Mouse (Mus musculus): ENCODE measurements around the gene Dgat2l6.
A peak's percentile ranks its signal among the peaks of the same experiment; 100 is the strongest.

The Dgat2l6 gene

DNA sequence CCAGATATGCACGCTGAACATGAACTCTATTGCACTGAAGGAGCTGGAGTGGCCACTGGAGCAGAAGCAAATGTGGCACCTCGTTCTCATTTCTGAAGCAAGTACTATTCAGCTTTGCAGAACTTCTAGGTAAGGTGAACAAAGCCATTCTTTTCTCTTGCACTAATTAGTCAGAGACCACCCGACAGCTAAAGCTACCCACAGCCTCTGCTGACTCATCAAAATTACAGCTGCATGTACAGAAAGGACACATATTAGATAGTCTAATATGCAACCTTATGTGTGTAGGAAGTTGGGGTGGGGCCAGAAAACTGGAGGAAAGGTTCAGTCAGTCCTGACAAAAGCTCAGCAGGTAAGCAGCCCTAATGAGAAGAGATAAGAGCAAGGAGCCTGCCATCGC is at the start of gene Dgat2l6:
Gene Dgat2l6 (plus strand): TSS at position 368 of the 400 bp plus-strand sequence.
- no peak for DNase-seq (ENCODE audit: inconsistent age in 2 of 2, low spot score in 1 of 2)

GRCm38 (mm10) chrX:100475569-100476223 is 48.9 kb upstream of the Dgat2l6 start:
- DNase-seq (ENCODE audit: inconsistent age in 2 of 2, low spot score in 1 of 2), result no peak

- peak; percentile 71 to 82 for DNase-seq (ENCODE audit: inconsistent age in 2 of 2, low spot score in 1 of 2)
Measured at GRCm38 (mm10) chrX:100480317-100480716, 44.3 kb upstream of the Dgat2l6 start.

- DNase-seq (ENCODE audit: inconsistent age in 2 of 2, low spot score in 1 of 2), result no peak
Measured at GRCm38 (mm10) chrX:100493500-100494067, 31.1 kb upstream of the Dgat2l6 start.

GRCm38 (mm10) chrX:100494068-100494978 is 30.3 kb upstream of the Dgat2l6 start, which contains the start of gene Igbp1:
Gene Igbp1, plus strand, starts transcription at chrX:100494291.
- DNase-seq (ENCODE audit: inconsistent age in 2 of 2, low spot score in 1 of 2), result peak; percentile 86 to 92

- no peak for DNase-seq (ENCODE audit: inconsistent age in 2 of 2, low spot score in 1 of 2)
Measured at GRCm38 (mm10) chrX:100504175-100504851, 20.3 kb upstream of the Dgat2l6 start.

- DNase-seq (ENCODE audit: inconsistent age in 2 of 2, low spot score in 1 of 2), result no peak
Measured at GRCm38 (mm10) chrX:100508164-100508563, 16.5 kb upstream of the Dgat2l6 start.

DNA sequence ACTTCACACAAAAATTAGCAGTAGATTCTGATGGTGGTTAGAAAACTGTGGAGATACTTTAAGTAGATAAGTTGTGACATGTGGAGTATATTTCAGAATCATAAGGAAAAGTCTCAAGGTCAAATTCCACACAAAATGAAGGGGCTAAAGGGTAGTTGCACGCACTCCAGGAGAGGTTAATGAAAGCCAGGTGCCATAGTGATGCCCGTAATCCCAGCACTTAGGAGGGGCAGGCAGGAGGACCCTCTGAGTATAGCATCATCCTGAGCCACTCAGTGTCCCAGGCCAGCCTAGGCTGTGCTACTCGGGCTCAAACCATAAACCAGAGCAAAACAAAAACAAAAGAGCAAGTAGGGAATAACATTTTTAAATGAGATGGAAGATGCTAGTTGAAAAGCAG is 14.7 kb upstream of the Dgat2l6 start:
- DNase-seq (ENCODE audit: inconsistent age in 2 of 2, low spot score in 1 of 2), result no peak

GRCm38 (mm10) chrX:100516683-100517082 is 8.0 kb upstream of the Dgat2l6 start:
- no peak for DNase-seq (ENCODE audit: inconsistent age in 2 of 2, low spot score in 1 of 2)

DNA sequence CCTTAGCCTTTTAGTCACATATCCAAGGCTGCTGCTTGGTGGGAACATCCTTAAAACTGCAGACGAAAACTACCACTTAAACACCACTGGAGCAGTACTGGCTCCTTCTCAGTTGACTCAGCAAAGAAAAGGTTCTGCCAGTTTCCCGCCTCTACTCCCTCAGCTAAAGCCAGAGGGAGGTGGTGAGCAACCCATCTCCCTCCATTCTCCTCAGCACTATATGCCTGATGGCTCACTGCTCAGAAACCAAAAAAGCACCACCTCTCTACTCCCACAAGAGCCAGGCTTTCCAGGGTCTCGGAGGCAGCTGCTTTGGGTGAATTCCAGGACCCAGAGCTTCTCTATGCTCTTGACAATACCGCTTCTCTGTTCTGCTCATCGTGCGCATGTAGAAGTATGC is 7.0 kb upstream of the Dgat2l6 start:
- no peak for DNase-seq (ENCODE audit: inconsistent age in 2 of 2, low spot score in 1 of 2)

GRCm38 (mm10) chrX:100518532-100518931 is 6.1 kb upstream of the Dgat2l6 start:
- peak; percentile 4 to 53 for DNase-seq (ENCODE audit: inconsistent age in 2 of 2, low spot score in 1 of 2)

- no peak for DNase-seq (ENCODE audit: inconsistent age in 2 of 2, low spot score in 1 of 2)
Measured at GRCm38 (mm10) chrX:100556026-100556425, 31.4 kb downstream of the Dgat2l6 start.

DNA sequence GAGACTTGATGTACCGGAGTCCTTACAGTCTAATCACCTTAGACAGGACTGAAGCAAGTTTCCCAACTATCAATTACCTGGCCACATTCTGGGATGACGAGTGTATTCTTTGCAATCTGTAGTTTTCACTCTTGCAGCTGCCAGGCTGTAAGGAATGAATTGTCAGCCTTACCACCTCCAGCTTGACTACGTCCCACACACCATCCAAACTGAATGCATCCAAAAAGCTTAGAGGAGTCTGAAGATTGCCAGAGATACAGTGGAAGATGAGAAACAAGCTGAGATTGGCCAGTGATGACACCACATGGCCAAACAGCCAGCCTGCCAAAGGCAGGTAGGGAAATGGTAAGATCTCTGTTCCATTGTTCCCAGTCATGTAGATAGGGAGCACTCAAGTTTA is 41.1 kb downstream of the Dgat2l6 start:
- DNase-seq (ENCODE audit: inconsistent age in 2 of 2, low spot score in 1 of 2), result no peak

- no peak for DNase-seq (ENCODE audit: inconsistent age in 2 of 2, low spot score in 1 of 2)
Measured at GRCm38 (mm10) chrX:100571951-100572350, 47.3 kb downstream of the Dgat2l6 start, which contains the start of gene Awat1. Gene Awat1, plus strand, starts transcription at chrX:100572251.

DNA sequence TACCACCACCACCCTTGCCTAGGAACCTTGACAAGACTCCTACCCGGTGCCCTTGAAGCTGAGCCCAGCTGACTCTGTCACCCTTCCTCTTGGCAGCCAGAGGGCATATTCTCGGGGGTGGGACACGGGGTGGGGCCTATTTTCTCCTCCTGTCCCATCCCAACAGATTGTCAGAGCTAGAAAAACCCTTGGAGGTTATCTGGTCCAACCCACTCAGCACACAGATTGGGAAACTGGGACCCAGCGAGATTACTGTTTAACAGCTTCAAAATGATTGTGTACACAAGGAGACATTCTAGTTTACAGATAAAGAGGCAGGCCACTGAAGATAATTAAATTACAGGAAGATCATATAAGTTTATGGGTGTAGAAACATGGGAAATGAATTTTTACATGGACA is 70.2 kb downstream of the Dgat2l6 start, which contains the start of gene P2ry4:
Gene P2ry4 (minus strand): TSS at position 79 of the 400 bp plus-strand sequence.
- no peak for DNase-seq (ENCODE audit: inconsistent age in 2 of 2, low spot score in 1 of 2)
